Mouse (Mus musculus) midbrain, embryonic 13.5 days (tissue): ENCODE measurements around the gene Abhd17a. TPM values are rescaled to one million over a fixed set of nuclear protein-coding genes. Genes with fewer than 3 reads are reported as not detected.

Experiments
- ATAC-seq: fragments of 200-750 bp; cut with Nextera tagmentation; 2 replicates; pipeline ENCODE4 v1.8.0; 2017; ENCODE audit warnings: mild to moderate bottlenecking, moderate TSS enrichment, moderate library complexity
- H3K27ac ChIP-seq: fragments of 300-500 bp; sonication (generic); 2 replicates; pipeline ENCODE4 v1.5.1; 2015; ENCODE audit warnings: inconsistent platforms, mild to moderate bottlenecking, moderate library complexity
- H3K27me3 ChIP-seq: fragments of 300-500 bp; sonication (generic); 2 replicates; pipeline ENCODE4 v1.6.1; 2015; ENCODE audit warnings: mild to moderate bottlenecking, inconsistent platforms
- H3K36me3 ChIP-seq: fragments of 300-500 bp; sonication (generic); 2 replicates; pipeline ENCODE4 v1.6.1; 2015; ENCODE audit warnings: mild to moderate bottlenecking, inconsistent platforms
- H3K4me1 ChIP-seq: fragments of 300-500 bp; sonication (generic); replicated peaks from 2 replicates; pipeline ENCODE4 v1.6.1; 2015; ENCODE audit warnings: inconsistent platforms
- H3K4me2 ChIP-seq: fragments of 300-500 bp; sonication (generic); replicated peaks from 2 replicates; pipeline ENCODE4 v1.6.1; 2015; ENCODE audit warnings: moderate library complexity, mild to moderate bottlenecking, inconsistent platforms
- H3K4me3 ChIP-seq: fragments of 300-500 bp; sonication (generic); replicated peaks from 2 replicates; pipeline ENCODE4 v1.5.1; 2015; ENCODE audit warnings: mild to moderate bottlenecking, inconsistent platforms
- H3K9ac ChIP-seq: fragments of 300-500 bp; sonication (generic); replicated peaks from 2 replicates; pipeline ENCODE4 v1.6.1; 2015; ENCODE audit warnings: mild to moderate bottlenecking, inconsistent platforms
- H3K9me3 ChIP-seq: fragments of 300-500 bp; sonication (generic); 2 replicates; pipeline ENCODE4 v1.6.1; 2016; ENCODE audit warnings: mild to moderate bottlenecking, inconsistent platforms
- WGBS: fragments of 180-500 bp; shearing (Covaris S2); methylation state at CpG from one replicate; pipeline ENCODE4 v1.1.7; 2015; 5-methylcytosine and 5-hydroxymethylcytosine counted together
- polyA plus RNA-seq: library from polyadenylated mRNA; unstranded; fragments of >200 nt; fragmentation: Nextera tagmentation; extraction: Ambion mirVana; gene quantifications from 2 replicates; pipeline ENCODE4 v1.2.1, GENCODE M21; 2015

Gene Abhd17a
- polyA plus RNA-seq, 1 experiment from 2014 or later, result 93.4 TPM

DNA sequence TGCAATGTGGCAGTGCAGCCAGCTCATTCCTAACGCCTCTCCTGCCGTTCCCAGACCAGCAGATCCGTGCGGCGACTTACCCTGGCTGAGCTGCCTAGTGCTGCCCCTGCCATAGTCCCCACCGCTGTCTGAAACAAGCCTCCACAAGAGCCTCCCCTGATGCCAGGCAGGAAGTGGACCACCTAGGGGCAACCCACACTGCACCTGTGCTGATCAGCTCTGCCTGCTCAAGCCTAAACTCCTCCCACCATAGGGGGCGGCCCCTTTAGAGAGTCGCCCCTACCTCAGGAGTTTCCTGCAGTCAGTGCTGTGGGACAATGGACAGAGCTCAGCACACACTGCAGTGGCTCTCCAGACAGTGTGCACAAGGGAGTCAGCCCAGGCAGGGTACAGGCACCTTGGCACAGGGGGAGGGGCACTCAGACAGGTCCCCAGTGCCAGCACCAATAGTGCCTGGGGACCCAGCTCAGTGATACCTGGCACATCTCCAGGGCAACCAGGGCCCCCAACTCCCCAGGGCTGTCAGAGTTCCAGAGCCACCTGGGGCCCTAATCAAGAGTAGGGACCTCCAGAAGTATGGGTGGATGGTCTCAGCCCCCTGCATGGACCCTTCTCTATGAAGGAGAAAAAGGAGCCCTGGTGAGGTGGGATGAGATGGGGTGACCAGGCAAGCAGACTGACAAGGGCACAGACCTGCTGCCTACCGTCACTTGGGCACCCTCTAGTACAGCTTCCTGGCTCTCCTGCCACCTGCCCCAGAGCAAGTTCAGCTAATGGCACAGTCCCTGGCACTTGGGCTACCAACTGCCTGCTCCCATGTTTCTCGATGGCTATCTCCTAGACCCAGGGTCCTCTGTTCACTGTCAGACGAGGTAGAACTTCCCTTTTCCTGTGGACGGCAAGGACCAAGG is 5.2 kb downstream of the Abhd17a start:
- no peaks in the 10 kb centered on the region for H3K27me3 ChIP-seq
- H3K36me3 ChIP-seq, result peaks cover 38% of the 10 kb centered on the region
- H3K4me1 ChIP-seq, result peaks cover 35% of the 10 kb centered on the region
- H3K4me2 ChIP-seq, result no peak overlapping the region
- ATAC-seq, result no peak; the same call in 1 of the 2 replicates
- H3K9me3 ChIP-seq, result no peaks in the 10 kb centered on the region
- no peak overlapping the region for H3K27ac ChIP-seq
- 70% methylated on average over 12 of the region's 12 CpGs for WGBS
- no peak overlapping the region for H3K4me3 ChIP-seq
- H3K9ac ChIP-seq, result 0 out of 2 replicates have a peak overlapping the region, but pooled peaks have one; percentile 16

GRCm38 (mm10) chr10:80584045-80584488 is 6.1 kb downstream of the Abhd17a start:
- no peak overlapping the region for H3K4me2 ChIP-seq
- no peak overlapping the region for H3K27ac ChIP-seq
- H3K9ac ChIP-seq, result no peak overlapping the region
- H3K4me3 ChIP-seq, result no peak overlapping the region
- WGBS, result 72% methylated on average over 12 of the region's 12 CpGs
- H3K4me1 ChIP-seq, result peaks cover 30% of the 10 kb centered on the region
- peaks cover 38% of the 10 kb centered on the region for H3K36me3 ChIP-seq
- ATAC-seq, result no peak
- no peaks in the 10 kb centered on the region for H3K27me3 ChIP-seq
- H3K9me3 ChIP-seq, result no peaks in the 10 kb centered on the region

DNA sequence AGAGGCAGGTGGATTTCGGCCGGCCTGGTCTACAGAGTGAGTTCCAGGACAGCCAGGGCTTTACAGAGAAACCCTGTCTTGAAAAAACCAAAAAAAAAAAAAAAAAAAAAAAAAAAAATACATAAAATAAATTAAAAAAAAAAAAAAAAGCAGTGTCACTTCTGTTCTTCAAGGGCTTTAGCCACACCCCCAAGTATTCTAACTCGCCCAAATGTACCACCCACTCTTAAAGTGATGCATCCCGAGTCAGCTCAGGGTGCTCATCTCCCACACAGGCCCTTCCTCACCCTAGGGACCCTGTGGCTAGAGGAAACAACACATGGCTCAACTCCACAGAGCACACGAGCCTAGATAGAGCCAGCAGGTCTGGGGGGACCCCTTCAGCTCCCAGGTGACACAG is 7.1 kb downstream of the Abhd17a start:
- Histone ChIP-seq H3K36me3 (peaks cover 38% of the 10 kb centered on the region), H3K9ac (no peak overlapping the region), H3K9me3 (no peaks in the 10 kb centered on the region), H3K4me3 (no peak overlapping the region), H3K4me1 (peaks cover 30% of the 10 kb centered on the region), H3K27ac (no peak overlapping the region), H3K4me2 (no peak overlapping the region), H3K27me3 (no peaks in the 10 kb centered on the region)
- no peak for ATAC-seq
- WGBS, result 90% methylated on average over 5 of the region's 5 CpGs

GRCm38 (mm10) chr10:80578911-80579310 is 11.2 kb downstream of the Abhd17a start:
- Histone ChIP-seq H3K36me3 (peaks cover 11% of the 10 kb centered on the region), H3K27me3 (no peaks in the 10 kb centered on the region), H3K4me3 (no peak overlapping the region), H3K9ac (no peak overlapping the region), H3K27ac (no peak overlapping the region), H3K4me2 (peak overlapping the region; percentile 95; the same call in 1 of the 2 replicates), H3K9me3 (no peaks in the 10 kb centered on the region), H3K4me1 (peaks cover 44% of the 10 kb centered on the region)
- no peak for ATAC-seq
- 5% methylated on average over 8 of the region's 8 CpGs for WGBS

GRCm38 (mm10) chr10:80578131-80578750 is 11.9 kb downstream of the Abhd17a start:
- peaks cover 51% of the 10 kb centered on the region for H3K4me1 ChIP-seq
- H3K27ac ChIP-seq, result peak overlapping the region; percentile 82
- ATAC-seq, result peak; percentile 41
- H3K9ac ChIP-seq, result peak overlapping the region; percentile 84
- H3K4me3 ChIP-seq, result peak overlapping the region; percentile 75
- H3K36me3 ChIP-seq, result peaks cover 4% of the 10 kb centered on the region; the same call in 1 of the 2 replicates
- H3K4me2 ChIP-seq, result peak overlapping the region; percentile 95
- H3K9me3 ChIP-seq, result no peaks in the 10 kb centered on the region
- H3K27me3 ChIP-seq, result no peaks in the 10 kb centered on the region
- WGBS, result under 1% methylated on average over 29 of the region's 29 CpGs

- Histone ChIP-seq H3K27ac (peak within 1 kb of the TSS; percentile 82), H3K4me1 (peaks cover 53% of the 10 kb centered on the region), H3K4me2 (peak within 1 kb of the TSS; percentile 95), H3K9ac (peak within 1 kb of the TSS; percentile 84), H3K4me3 (peak within 1 kb of the TSS; percentile 75), H3K9me3 (no peaks in the 10 kb centered on the region), H3K27me3 (no peaks in the 10 kb centered on the region), H3K36me3 (0 out of 2 replicates have a peak, but pooled peaks cover under 1% of the 10 kb centered on the region)
- WGBS, result under 1% methylated on average over 89 of the region's 97 CpGs
- ATAC-seq, result peak; percentile 76
These were observed 12.7 kb downstream of the Abhd17a start, which contains the start of gene Klf16 for GRCm38 (mm10) chr10:80577195-80578130. Gene Klf16, minus strand, starts transcription at chr10:80577321.

GRCm38 (mm10) chr10:80576351-80577194 is 13.6 kb downstream of the Abhd17a start:
- no peaks in the 10 kb centered on the region for H3K36me3 ChIP-seq
- under 1% methylated on average over 89 of the region's 96 CpGs for WGBS
- peak overlapping the region; percentile 95 for H3K4me2 ChIP-seq
- H3K9ac ChIP-seq, result peak overlapping the region; percentile 84
- peaks cover 58% of the 10 kb centered on the region for H3K4me1 ChIP-seq
- H3K27me3 ChIP-seq, result no peaks in the 10 kb centered on the region
- ATAC-seq, result no peak; the same call in 1 of the 2 replicates
- H3K9me3 ChIP-seq, result no peaks in the 10 kb centered on the region
- peak overlapping the region; percentile 82 for H3K27ac ChIP-seq
- H3K4me3 ChIP-seq, result peak overlapping the region; percentile 75

- Histone ChIP-seq H3K36me3 (no peaks in the 10 kb centered on the region), H3K4me1 (peaks cover 65% of the 10 kb centered on the region), H3K4me3 (peak overlapping the region; percentile 75), H3K27me3 (no peaks in the 10 kb centered on the region), H3K9me3 (no peaks in the 10 kb centered on the region), H3K27ac (no peak overlapping the region), H3K4me2 (peak overlapping the region; percentile 95), H3K9ac (peak overlapping the region; percentile 84)
- WGBS, result 15% methylated on average over 17 of the region's 17 CpGs
- ATAC-seq, result no peak
These were observed 14.2 kb downstream of the Abhd17a start for GRCm38 (mm10) chr10:80575925-80576324.

- Histone ChIP-seq H3K4me2 (0 out of 2 replicates have a peak overlapping the region, but pooled peaks have one; percentile 95), H3K36me3 (no peaks in the 10 kb centered on the region), H3K9me3 (no peaks in the 10 kb centered on the region), H3K4me3 (0 out of 2 replicates have a peak overlapping the region, but pooled peaks have one; percentile 75), H3K27ac (no peak overlapping the region), H3K9ac (peak overlapping the region; percentile 84; the same call in 1 of the 2 replicates), H3K27me3 (no peaks in the 10 kb centered on the region), H3K4me1 (peaks cover 74% of the 10 kb centered on the region)
- ATAC-seq, result no peak
- 74% methylated on average over 3 of the region's 3 CpGs for WGBS
These were observed 15.2 kb downstream of the Abhd17a start for GRCm38 (mm10) chr10:80574896-80575295.

DNA sequence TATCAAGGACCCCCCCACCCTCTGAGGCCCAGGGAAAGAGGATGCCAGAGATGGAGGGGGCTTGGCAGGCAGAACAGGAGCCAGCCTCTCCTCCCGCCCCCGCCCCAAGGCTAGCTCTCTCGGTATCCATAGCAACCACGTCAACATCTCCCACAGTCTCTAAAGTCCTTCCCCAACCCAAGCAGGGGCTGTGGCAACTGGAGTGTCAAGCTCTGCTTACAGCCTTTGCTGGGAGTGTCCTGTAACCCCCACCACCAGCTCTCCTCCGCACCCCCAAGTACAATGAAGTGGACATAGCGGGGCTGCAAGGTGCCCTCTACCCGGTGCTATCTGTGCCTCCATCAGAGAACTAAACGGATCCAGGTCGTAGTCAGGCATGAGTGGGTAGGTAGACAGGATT is 16.2 kb downstream of the Abhd17a start:
- 53% methylated on average over 9 of the region's 9 CpGs for WGBS
- H3K4me2 ChIP-seq, result 0 out of 2 replicates have a peak overlapping the region, but pooled peaks have one; percentile 12
- H3K36me3 ChIP-seq, result no peaks in the 10 kb centered on the region
- H3K4me3 ChIP-seq, result no peak overlapping the region
- H3K27ac ChIP-seq, result no peak overlapping the region
- no peaks in the 10 kb centered on the region for H3K9me3 ChIP-seq
- peaks cover 76% of the 10 kb centered on the region for H3K4me1 ChIP-seq
- H3K9ac ChIP-seq, result peak overlapping the region; percentile 51
- ATAC-seq, result no peak
- no peaks in the 10 kb centered on the region for H3K27me3 ChIP-seq
